Mouse (Mus musculus) heart, postnatal 0 days (tissue): ENCODE data around the gene Stx19.

Experiments
- CTCF ChIP-seq: IDR thresholded peaks from 2 replicates; pipeline ENCODE4 v1.5.1; 2016; ENCODE audit warnings: antibody characterized with exemption, control low read depth, low read depth
- EP300 ChIP-seq: IDR thresholded peaks from 2 replicates; pipeline ENCODE4 v1.6.1; 2016; ENCODE audit warnings: antibody characterized with exemption, low read depth

- no peak for TF ChIP-seq CTCF
- no peak for TF ChIP-seq EP300
Observed at GRCm38 (mm10) chr16:62814491-62814890, at the start of gene Stx19.
